Mouse (Mus musculus): ENCODE data around the gene Hook1.

DNA sequence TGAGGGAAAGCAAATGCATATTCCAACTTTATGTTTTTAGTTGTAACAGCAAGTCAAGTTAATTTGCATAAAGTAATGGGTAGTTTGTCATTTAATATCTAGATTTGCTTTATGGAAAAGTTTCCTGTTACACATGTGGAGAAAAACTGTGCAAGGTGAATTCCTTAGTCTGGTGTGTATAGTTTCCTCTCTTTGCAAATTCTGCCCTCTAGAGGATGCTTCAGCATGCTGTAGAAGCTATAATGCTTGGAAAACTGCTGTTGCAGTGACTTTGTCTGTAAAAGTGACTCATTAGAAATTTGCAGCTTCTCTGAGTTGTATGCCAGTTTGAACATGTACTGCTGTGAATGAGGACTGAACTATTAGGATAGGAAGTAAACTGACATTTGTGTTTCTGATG, 55.8 kb downstream of the Hook1 start:
- TF ChIP-seq CTCF (IDR thresholded peaks at IDR 0.05; ENCODE audit: low read depth) (peak; percentile 76), EP300 (optimal IDR thresholded peaks at IDR 0.05) (no peak)
